Mouse (Mus musculus) MEL (cell line): ENCODE measurements around the gene Nat8f1.

Experiments used
- CHD1 ChIP-seq: IDR thresholded peaks from 2 replicates; pipeline ENCODE4 v1.6.1; 2012; ENCODE audit warnings: low read depth, mild to moderate bottlenecking, inconsistent platforms, low read length, improper control_type of control experiment
- CHD2 ChIP-seq: IDR thresholded peaks from 2 replicates; pipeline ENCODE4 v1.6.1; 2011; ENCODE audit warnings: low read length, improper control_type of control experiment
- ETS1 ChIP-seq: IDR thresholded peaks from 2 replicates; pipeline ENCODE4 v1.6.1; 2012; ENCODE audit warnings: low read depth, mild to moderate bottlenecking, inconsistent platforms, low read length, improper control_type of control experiment, moderate library complexity
- JUND ChIP-seq: IDR thresholded peaks from 2 replicates; pipeline ENCODE4 v1.6.1; 2011; ENCODE audit warnings: low read depth, mild to moderate bottlenecking, improper control_type of control experiment, low read length
- KAT2A ChIP-seq: conservative IDR thresholded peaks from 2 replicates; pipeline ENCODE4 v1.6.1; 2012; ENCODE audit warnings: low read depth, low read length, improper control_type of control experiment, inconsistent platforms
- MYC ChIP-seq: IDR thresholded peaks from 2 replicates; pipeline ENCODE4 v1.6.1; 2011; ENCODE audit warnings: low read depth, mild to moderate bottlenecking, low read length, improper control_type of control experiment, moderate library complexity
- POLR2A ChIP-seq, 2 experiments: IDR thresholded peaks; 2 replicates each; pipeline ENCODE4 v1.6.1; 2011 to 2012; ENCODE audit warnings: low read length in 2 of 2, mild to moderate bottlenecking in 2 of 2, control low read depth in 1 of 2, improper control_type of control experiment in 1 of 2, low read depth in 1 of 2, moderate library complexity in 1 of 2; ENCODE audit not compliant: control insufficient read depth in 1 of 2, insufficient read depth in 1 of 2, poor library complexity in 1 of 2
- POLR2AphosphoS5 ChIP-seq: IDR thresholded peaks from 2 replicates; pipeline ENCODE4 v1.6.1; 2012; ENCODE audit warnings: low read depth, borderline replicate concordance, mild to moderate bottlenecking, inconsistent platforms, low read length, moderate library complexity, mixed read lengths
- RAD21 ChIP-seq: IDR thresholded peaks from 2 replicates; pipeline ENCODE4 v1.6.1; 2011; ENCODE audit warnings: mild to moderate bottlenecking, low read depth, low read length, improper control_type of control experiment
- RCOR1 ChIP-seq: IDR thresholded peaks from 2 replicates; pipeline ENCODE4 v1.6.1; 2012; ENCODE audit warnings: low read depth, mild to moderate bottlenecking, inconsistent platforms, low read length, improper control_type of control experiment
- TAL1 ChIP-seq: IDR thresholded peaks from 2 replicates; pipeline ENCODE4 v1.6.1; 2012; ENCODE audit warnings: mild to moderate bottlenecking, inconsistent platforms, low read length, moderate library complexity, mixed read lengths
- TBP ChIP-seq: IDR thresholded peaks from 2 replicates; pipeline ENCODE4 v1.8.0; 2011; ENCODE audit warnings: low read depth, low read length, improper control_type of control experiment
- UBTF ChIP-seq: IDR thresholded peaks from 2 replicates; pipeline ENCODE4 v1.6.1; 2012; ENCODE audit warnings: low read depth, mild to moderate bottlenecking, inconsistent platforms, low read length, improper control_type of control experiment, moderate library complexity, borderline replicate concordance; ENCODE audit not compliant: insufficient read depth
- ZKSCAN1 ChIP-seq: IDR thresholded peaks from 2 replicates; pipeline ENCODE4 v1.6.1; 2012; ENCODE audit warnings: low read depth, mild to moderate bottlenecking, inconsistent platforms, low read length, improper control_type of control experiment, moderate library complexity

- TF ChIP-seq CHD2 (no peak), RCOR1 (no peak), JUND (no peak), UBTF (no peak), TAL1 (no peak), MYC (no peak), CHD1 (no peak), POLR2A (IDR thresholded peaks at IDR 0.05; ENCODE audit: control insufficient read depth in 1 of 2, insufficient read depth in 1 of 2, low read depth in 1 of 2, low read length in 2 of 2, poor library complexity in 1 of 2) (no peak), RAD21 (peak; percentile 79), TBP (no peak), KAT2A (no peak), POLR2AphosphoS5 (no peak), ZKSCAN1 (no peak), ETS1 (no peak)
These were observed 20.2 kb upstream of the Nat8f1 start for GRCm38 (mm10) chr6:85935646-85936045.
